ENCODE assay signal across 13 mouse cellular contexts in genomic region chr10:40751157-40751556, GRCm38 (mm10).
DNase-seq lines count a peak whose midpoint lies in the region; ATAC-seq and TF ChIP-seq lines count a peak whose summit lies in the region.
"Had no signal": no experiment of that assay in that cellular context is flagged by ENCODE, and none has a peak within 500 bp of the region (broad histone marks: within the 10 kb centered on the region; RNA-seq: fewer than 3 reads in every experiment).

No protein-coding gene starts in this region.

- no peaks in the 10 kb centered on the region for H3K36me3 ChIP-seq in hindbrain, embryonic 12.5 days
- H3K36me3 ChIP-seq in hindbrain, embryonic 11.5 days (ENCODE audit: control insufficient read depth, insufficient read depth, low read length) = no peaks in the 10 kb centered on the region
- no peaks in the 10 kb centered on the region for H3K36me3 ChIP-seq in testis, adult 2 months (ENCODE audit: control insufficient read depth, insufficient read depth, low read length)
- no peaks in the 10 kb centered on the region for H3K36me3 ChIP-seq in limb, embryonic 11.5 days (ENCODE audit: control insufficient read depth, insufficient read depth, low read length)

- peaks cover 14% of the 10 kb centered on the region for H3K4me1 ChIP-seq in hindbrain, embryonic 12.5 days
- no peaks in the 10 kb centered on the region for H3K4me1 ChIP-seq in hindbrain, embryonic 11.5 days (replicated peaks; ENCODE audit: control insufficient read depth, insufficient read depth, low read length)
- H3K4me1 ChIP-seq in testis, adult 2 months (ENCODE audit: control insufficient read depth, insufficient read depth, low read length) = 0 out of 2 replicates have a peak, but pooled peaks cover 2% of the 10 kb centered on the region
- H3K4me1 ChIP-seq in limb, embryonic 11.5 days (ENCODE audit: control insufficient read depth, insufficient read depth, low read length) = 0 out of 2 replicates have a peak, but pooled peaks cover 6% of the 10 kb centered on the region
- H3K4me1 ChIP-seq in cerebellum, adult 2 months (ENCODE audit: control insufficient read depth, insufficient read depth, low read length) = no peaks in the 10 kb centered on the region

- ATAC-seq in hindbrain, embryonic 12.5 days (ENCODE audit: low FRiP score) = no peak
- ATAC-seq in hindbrain, embryonic 11.5 days (ENCODE audit: low FRiP score) = no peak
- no peak for ATAC-seq in limb, embryonic 11.5 days (ENCODE audit: insufficient number of reproducible peaks, low FRiP score, low TSS enrichment, low read depth)
- no peak for ATAC-seq in monocyte, adult 5-6 weeks (replicated peaks; ENCODE audit: insufficient number of reproducible peaks, low FRiP score, low TSS enrichment, poor library complexity, severe bottlenecking)
- ATAC-seq: forebrain, embryonic 14.5 days had no signal

- no peak overlapping the region for H3K9ac ChIP-seq in hindbrain, embryonic 12.5 days
- H3K9ac ChIP-seq in hindbrain, embryonic 11.5 days (ENCODE audit: low read depth, low read length) = no peak overlapping the region
- no peak overlapping the region; the same call in 1 of the 2 replicates for H3K9ac ChIP-seq in limb, embryonic 11.5 days (ENCODE audit: low read length)

- no peak for DNase-seq in hindbrain, embryonic 11.5 days (ENCODE audit: low spot score)
- no peak for DNase-seq in testis, postnatal 14 days (ENCODE audit: low spot score)
- DNase-seq in limb, embryonic 11.5 days (ENCODE audit: low spot score) = peak; percentile 33
- DNase-seq in retina, embryonic 14.5 days (ENCODE audit: low spot score) = no peak
- DNase-seq in cerebellum, adult 2 months = no peak
- DNase-seq: lung, postnatal 36 days; right cerebral cortex, adult 18-20 months; thymus, adult 2 months had no signal

- H3K4me3 ChIP-seq in hindbrain, embryonic 12.5 days = no peak overlapping the region
- no peak overlapping the region for H3K4me3 ChIP-seq in hindbrain, embryonic 11.5 days (ENCODE audit: low read depth, low read length)
- H3K4me3 ChIP-seq in testis, adult 2 months (ENCODE audit: control insufficient read depth, low read depth, low read length) = peak overlapping the region; percentile 17; the same call in 1 of the 2 replicates
- H3K4me3 ChIP-seq in limb, embryonic 11.5 days (ENCODE audit: low read depth, low read length) = no peak overlapping the region
- H3K4me3 ChIP-seq in cerebellum, adult 2 months (replicated peaks; ENCODE audit: insufficient read depth, low read depth, low read length) = no peak overlapping the region

- H3K4me2 ChIP-seq in hindbrain, embryonic 12.5 days (replicated peaks) = no peak overlapping the region
- H3K4me2 ChIP-seq in hindbrain, embryonic 11.5 days (replicated peaks; ENCODE audit: low read depth, low read length) = no peak overlapping the region
- peak overlapping the region; percentile 10 for H3K4me2 ChIP-seq in limb, embryonic 11.5 days (ENCODE audit: low read depth, severe bottlenecking)

- no peak for TF ChIP-seq CTCF in testis, adult 2 months (IDR thresholded peaks at IDR 0.05; ENCODE audit: control insufficient read depth, insufficient read depth, insufficient replicate concordance, low read depth, low read length)
- no peak for TF ChIP-seq CTCF in cerebellum, adult 2 months (IDR thresholded peaks at IDR 0.05; ENCODE audit: borderline replicate concordance, insufficient read depth, low read depth, low read length)

- H3K27me3 ChIP-seq in hindbrain, embryonic 12.5 days = no peaks in the 10 kb centered on the region
- no peaks in the 10 kb centered on the region for H3K27me3 ChIP-seq in hindbrain, embryonic 11.5 days (ENCODE audit: control insufficient read depth, insufficient read depth, low read length)
- H3K27me3 ChIP-seq in testis, adult 2 months (ENCODE audit: control insufficient read depth, insufficient read depth, low read length) = no peaks in the 10 kb centered on the region
- no peaks in the 10 kb centered on the region for H3K27me3 ChIP-seq in limb, embryonic 11.5 days (ENCODE audit: control insufficient read depth, insufficient read depth, low read length)
- no peaks in the 10 kb centered on the region for H3K27me3 ChIP-seq in cerebellum, adult 2 months (ENCODE audit: control insufficient read depth, insufficient read depth, low read length)
- H3K27me3 ChIP-seq: CH12.LX had no signal

- peak overlapping the region; percentile 56 for H3K27ac ChIP-seq in hindbrain, embryonic 12.5 days
- no peak overlapping the region for H3K27ac ChIP-seq in hindbrain, embryonic 11.5 days (ENCODE audit: low read depth, low read length)
- H3K27ac ChIP-seq in testis, adult 2 months (ENCODE audit: control insufficient read depth, insufficient read depth, low read depth, low read length) = no peak overlapping the region
- H3K27ac ChIP-seq in limb, embryonic 11.5 days (replicated peaks; ENCODE audit: low read depth, low read length) = no peak overlapping the region
- H3K27ac ChIP-seq in cerebellum, adult 2 months (ENCODE audit: insufficient read depth, low read length) = no peak overlapping the region

- WGBS in hindbrain, embryonic 12.5 days = 82% methylated on average over 13 of the region's 13 CpGs
- WGBS in hindbrain, embryonic 11.5 days = 78% methylated on average over 13 of the region's 13 CpGs
- 65% methylated on average over 13 of the region's 13 CpGs for WGBS in limb, embryonic 11.5 days
- 90% methylated on average over 13 of the region's 13 CpGs for WGBS in cerebellum, adult 2 months

- TF ChIP-seq POLR2A in testis, adult 2 months (IDR thresholded peaks at IDR 0.05; ENCODE audit: control insufficient read depth, low read depth, low read length) = no peak
- no peak for TF ChIP-seq POLR2A in cerebellum, adult 2 months (IDR thresholded peaks at IDR 0.05; ENCODE audit: borderline replicate concordance, insufficient read depth, low read length)

- H3K9me3 ChIP-seq in hindbrain, embryonic 12.5 days (replicated peaks) = no peaks in the 10 kb centered on the region
- no peaks in the 10 kb centered on the region for H3K9me3 ChIP-seq in hindbrain, embryonic 11.5 days (ENCODE audit: control insufficient read depth, low read length)
- no peaks in the 10 kb centered on the region for H3K9me3 ChIP-seq in limb, embryonic 11.5 days (ENCODE audit: control insufficient read depth, low read length)
